Comparison of ENCODE assay signal across 8 mouse cellular contexts in genomic region chr5:134985633-134986297, GRCm38 (mm10). TPM values are rescaled to one million over a fixed set of nuclear protein-coding genes. Genes with fewer than 3 reads are reported as not detected.
DNase-seq lines count a peak whose midpoint lies in the region; ATAC-seq and TF ChIP-seq lines count a peak whose summit lies in the region.

Gene Cldn3 (plus strand): TSS chr5:134986214.

- peak within 1 kb of the TSS; percentile 41; the same call in 1 of the 2 replicates for H3K27ac ChIP-seq in ES-E14 (ENCODE audit: insufficient read depth, low read depth, low read length, poor library complexity, severe bottlenecking)
- H3K27ac ChIP-seq in heart, embryonic 15.5 days = no peak within 1 kb of the TSS

- 2% methylated on average over 25 of the region's 25 CpGs for WGBS in heart, embryonic 15.5 days

- H3K4me1 ChIP-seq in ES-E14 (ENCODE audit: control insufficient read depth in 2 of 2, insufficient read depth in 2 of 2, low read length in 2 of 2, poor library complexity in 1 of 2) = peaks cover 4 to 26% of the 10 kb centered on the region in 2 experiments
- peaks cover 19% of the 10 kb centered on the region for H3K4me1 ChIP-seq in heart, embryonic 15.5 days (replicated peaks)

- no peaks in the 10 kb centered on the region for H3K9me3 ChIP-seq in ES-E14 (ENCODE audit: control insufficient read depth, insufficient read depth, low read depth, low read length)
- no peaks in the 10 kb centered on the region for H3K9me3 ChIP-seq in heart, embryonic 15.5 days (replicated peaks)

- ATAC-seq in common myeloid progenitor, adult 5-6 weeks (replicated peaks; ENCODE audit: low read depth, poor library complexity, severe bottlenecking) = peak; percentile 42; the same call in 1 of the 2 replicates
- ATAC-seq in heart, embryonic 15.5 days (replicated peaks; ENCODE audit: insufficient number of reproducible peaks, insufficient read depth, low FRiP score, low read depth) = peak; percentile 43; the same call in 1 of the 2 replicates
- ATAC-seq in megakaryocyte progenitor cell, adult 5-6 weeks (replicated peaks; ENCODE audit: poor library complexity) = peak; percentile 21; the same call in 1 of the 2 replicates

- DNase-seq in ES-E14 (ENCODE audit: low read depth, low spot score) = peak; percentile 90
- DNase-seq in kidney, postnatal 14 days = peak; percentile 80
- DNase-seq in testis, postnatal 10 days (ENCODE audit: low spot score) = peak; percentile 61
- no peak for DNase-seq in left cerebral cortex, adult 11 months (ENCODE audit: low spot score)
- DNase-seq in thymus, postnatal 0 days (ENCODE audit: low spot score) = no peak

- no peaks in the 10 kb centered on the region for H3K36me3 ChIP-seq in ES-E14 (ENCODE audit: control insufficient read depth, insufficient read depth, low read length, poor library complexity, severe bottlenecking)
- H3K36me3 ChIP-seq in heart, embryonic 15.5 days = no peaks in the 10 kb centered on the region

- H3K27me3 ChIP-seq in heart, embryonic 15.5 days = peaks cover 61% of the 10 kb centered on the region

- peak within 1 kb of the TSS; percentile 72 to 73 for H3K4me3 ChIP-seq in ES-E14 (ENCODE audit: insufficient read depth in 1 of 2, low read depth in 1 of 2, low read length in 2 of 2, poor library complexity in 1 of 2, severe bottlenecking in 1 of 2)
- H3K4me3 ChIP-seq in heart, embryonic 15.5 days = peak within 1 kb of the TSS; percentile 35

- H3K9ac ChIP-seq in ES-E14 (ENCODE audit: insufficient read depth, low read depth, low read length, poor library complexity, severe bottlenecking) = peak within 1 kb of the TSS; percentile 62
- peak within 1 kb of the TSS; percentile 10; the same call in 1 of the 2 replicates for H3K9ac ChIP-seq in heart, embryonic 15.5 days

- H3K4me2 ChIP-seq in heart, embryonic 15.5 days = peak within 1 kb of the TSS; percentile 64

- in situ Hi-C loops in ES-E14 (cut with MboI; ENCODE audit: low sequenced_read_pairs in 2 of 2, unreplicated experiment in 2 of 2) = no loop called here

TF ChIP-seq in ES-E14, 5 proteins besides CTCF, POLR2A, EP300 and RAD21:
- TF ChIP-seq MAFK (IDR thresholded peaks at IDR 0.05; ENCODE audit: insufficient read depth, low read depth, low read length) = no peak
- no peak for TF ChIP-seq CHD2 (IDR thresholded peaks at IDR 0.05; ENCODE audit: low read depth, low read length)
- no peak for TF ChIP-seq ZC3H11A (IDR thresholded peaks at IDR 0.05; ENCODE audit: borderline replicate concordance, low read depth, low read length)
- TF ChIP-seq HCFC1 (IDR thresholded peaks at IDR 0.05; ENCODE audit: borderline replicate concordance, insufficient read depth, low read length) = no peak; the same call in 1 of the 2 replicates
- TF ChIP-seq ZNF384 (IDR thresholded peaks at IDR 0.05; ENCODE audit: low read depth, low read length) = no peak

RNA-seq across cellular contexts. Expression of gene Cldn3, which starts in this region (rescaled TPM):
- total RNA-seq in ES-E14 (2012; rRNA removed) = 8.4 and 24.1 TPM in 2 replicates
- not detected in 2 replicates for total RNA-seq in common myeloid progenitor, adult 5-6 weeks (2017)
- 7.7 and 18.1 TPM in 2 replicates for polyA plus RNA-seq in heart, embryonic 15.5 days (2015; fragmentation: Nextera tagmentation; extraction: Ambion mirVana)
- not detected in 2 replicates for total RNA-seq in megakaryocyte progenitor cell, adult 5-6 weeks (2015)
- not detected in 2 replicates for total RNA-seq in megakaryocyte progenitor cell, adult 5-6 weeks (2017)
- polyA plus RNA-seq in thymus, postnatal 0 days (2015; fragmentation: Nextera tagmentation; extraction: Ambion mirVana) = 6.4 and 6.8 TPM in 2 replicates

Comparison
In these comparisons a context has a peak if more than half of its experiments do, and no peak if none do; other contexts are left out.
1. Peak in ATAC-seq in common myeloid progenitor, adult 5-6 weeks; RNA of the gene not detected or under 1 TPM.
2. Peak in ATAC-seq in megakaryocyte progenitor cell, adult 5-6 weeks; RNA of the gene not detected or under 1 TPM.
3. DNase-seq: peak in ES-E14 (single experiment), kidney, postnatal 14 days (single experiment) and testis, postnatal 10 days (single experiment); none in left cerebral cortex, adult 11 months (single experiment) and thymus, postnatal 0 days (single experiment).
4. Peak in every context shown above with its lines, with median percentiles within 50 percentile points of each other: ATAC-seq.